Mouse (Mus musculus): Measurements from ENCODE around the gene Hhatl.

Hhatl gene

DNA sequence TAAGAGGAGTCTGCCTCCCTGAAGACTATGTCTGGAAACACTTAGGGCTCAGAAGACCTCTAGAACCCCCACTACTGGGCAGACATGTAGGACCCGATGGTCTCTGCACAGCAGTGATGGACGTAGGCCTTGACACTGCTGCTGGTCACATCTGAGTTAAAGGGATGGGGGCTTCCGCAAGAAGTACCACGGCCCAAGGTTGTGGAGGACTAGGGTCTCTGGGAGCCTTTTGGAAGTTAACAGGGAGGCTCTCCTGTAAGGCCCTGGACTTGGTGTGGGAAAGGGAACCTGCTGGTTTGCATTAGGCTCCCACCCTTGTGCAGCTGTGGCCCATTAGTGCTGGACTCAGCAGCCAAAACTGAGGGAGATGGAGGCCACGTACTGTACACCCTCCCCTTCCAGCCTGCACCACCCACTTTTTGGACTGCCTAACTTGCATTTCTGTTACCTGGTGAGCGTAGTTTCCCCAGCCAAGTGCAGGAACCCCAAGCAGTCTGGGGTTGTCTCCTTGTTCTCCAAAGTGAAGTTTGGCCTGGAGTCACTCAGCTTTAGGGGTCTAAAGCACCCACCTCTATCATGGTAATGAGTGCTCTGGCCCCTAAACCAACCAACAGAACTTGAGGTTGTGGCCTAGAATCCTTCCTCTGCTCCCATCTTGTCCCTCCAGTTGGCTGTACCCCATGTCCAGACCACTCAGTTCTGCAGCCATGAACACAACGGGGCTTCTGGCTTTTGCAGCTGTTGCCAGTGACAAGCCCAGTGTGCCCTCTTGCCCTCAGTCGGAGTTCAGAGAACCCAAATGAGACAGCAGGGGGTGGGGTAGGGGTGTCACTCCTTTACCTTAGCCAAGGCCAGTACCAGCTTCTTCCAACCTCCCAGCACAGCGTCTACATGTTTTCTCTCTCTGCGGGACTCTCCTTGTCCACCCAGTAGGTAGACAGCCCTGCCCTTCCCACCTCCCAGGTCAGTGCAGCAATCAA is 34.2 kb downstream of the Hhatl start:
- DNase-seq = peak; percentile 95

DNA sequence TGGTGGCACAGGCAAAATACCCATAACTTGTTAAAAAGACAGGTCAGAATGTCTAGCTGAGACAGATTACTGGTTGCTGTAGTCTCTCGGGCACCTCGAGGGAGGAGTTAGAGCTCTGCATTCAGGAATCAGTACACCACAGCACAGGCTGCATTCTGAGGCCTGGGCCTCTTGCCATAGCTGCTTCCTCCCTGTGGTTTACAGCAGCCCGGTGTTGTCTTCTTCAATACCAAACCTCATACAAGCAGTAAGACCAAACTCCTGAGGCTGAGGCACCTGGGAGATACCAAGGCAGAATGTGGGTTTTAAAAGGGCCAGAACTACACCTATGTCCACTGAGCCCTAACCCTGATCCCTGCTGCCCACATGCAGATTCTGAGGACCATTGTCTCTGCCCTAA is 34.9 kb downstream of the Hhatl start:
- peak; percentile 89 for DNase-seq

DNA sequence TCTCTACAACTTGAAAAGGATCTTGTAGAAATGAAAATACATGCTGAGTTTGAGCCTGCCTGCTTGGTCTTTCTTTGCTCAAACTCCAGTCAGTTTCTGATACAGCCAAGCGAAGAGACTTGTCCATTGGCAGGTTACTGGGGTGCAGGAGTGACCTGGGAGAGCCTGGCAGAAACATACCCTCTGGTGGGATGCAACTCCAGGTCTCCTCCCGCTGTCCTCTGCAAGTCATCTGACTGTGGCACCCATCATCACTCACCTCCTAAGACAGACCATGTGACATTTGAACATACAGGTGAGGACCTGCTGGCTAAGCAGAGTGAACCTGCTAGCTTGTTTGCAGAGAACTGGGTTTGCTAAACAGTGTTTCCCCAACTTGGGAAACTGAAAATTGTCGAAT is 35.5 kb downstream of the Hhatl start:
- DNase-seq = peak; percentile 83

DNA sequence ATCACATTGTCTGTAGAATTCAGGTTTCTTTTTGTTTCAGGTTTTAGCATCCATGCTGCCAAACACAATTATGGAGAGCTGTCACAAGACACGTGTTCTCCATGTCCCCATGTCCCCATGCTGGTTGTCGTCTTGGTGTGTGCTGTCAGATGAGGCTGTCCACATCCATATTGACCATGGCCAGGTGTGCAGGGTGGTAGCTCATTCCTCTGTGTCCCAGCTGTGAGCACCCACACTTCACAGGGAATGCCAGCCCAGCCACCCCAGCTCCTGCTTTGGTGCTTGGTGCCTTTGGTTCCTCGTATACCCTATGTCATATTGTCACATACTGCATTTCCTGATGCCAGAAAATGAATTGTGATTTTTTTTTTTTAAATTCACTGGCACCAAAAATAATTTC is 37.7 kb downstream of the Hhatl start:
- DNase-seq = peak; percentile 87

DNA sequence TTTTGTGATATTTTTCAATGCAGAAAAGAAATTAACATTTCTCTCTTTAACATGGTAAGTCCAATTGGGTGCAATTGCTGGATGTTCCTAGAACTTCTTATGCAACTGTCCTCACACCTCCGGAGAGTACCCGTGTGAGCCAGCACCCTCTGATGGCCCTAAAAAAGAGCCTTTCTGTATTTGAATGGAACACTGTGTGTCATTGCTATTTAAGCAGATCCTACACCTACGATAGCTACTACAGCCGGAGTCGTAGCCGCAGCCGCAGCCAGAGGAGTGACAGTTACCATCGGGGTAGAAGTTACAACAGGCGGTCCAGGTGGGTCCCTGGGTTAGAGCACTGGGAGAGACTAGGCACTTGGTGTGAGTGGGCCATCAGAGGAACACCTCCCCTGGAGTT is 39.5 kb downstream of the Hhatl start:
- DNase-seq = no peak

DNA sequence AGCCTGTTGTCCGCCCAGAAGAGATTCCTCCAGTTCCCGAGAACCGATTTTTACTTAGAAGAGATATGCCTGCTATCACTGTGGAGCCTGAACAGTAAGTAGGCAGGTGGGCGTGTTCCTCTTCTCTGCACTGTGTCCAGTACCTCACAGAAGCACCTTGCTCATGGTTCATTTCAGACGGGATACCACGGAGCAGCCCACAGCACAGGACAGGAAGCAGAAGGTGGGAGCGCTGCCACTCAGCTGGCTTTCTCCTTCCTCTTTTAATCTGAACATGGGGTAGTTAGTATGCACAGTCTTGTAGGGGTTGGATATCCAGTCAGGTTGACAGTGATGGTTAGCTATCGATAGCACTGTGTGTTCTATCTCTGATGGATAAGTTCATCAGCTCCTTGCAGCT is 48.3 kb downstream of the Hhatl start:
- DNase-seq = no peak

GRCm38 (mm10) chr9:121741168-121741567 is 51.1 kb downstream of the Hhatl start:
- no peak for DNase-seq

DNA sequence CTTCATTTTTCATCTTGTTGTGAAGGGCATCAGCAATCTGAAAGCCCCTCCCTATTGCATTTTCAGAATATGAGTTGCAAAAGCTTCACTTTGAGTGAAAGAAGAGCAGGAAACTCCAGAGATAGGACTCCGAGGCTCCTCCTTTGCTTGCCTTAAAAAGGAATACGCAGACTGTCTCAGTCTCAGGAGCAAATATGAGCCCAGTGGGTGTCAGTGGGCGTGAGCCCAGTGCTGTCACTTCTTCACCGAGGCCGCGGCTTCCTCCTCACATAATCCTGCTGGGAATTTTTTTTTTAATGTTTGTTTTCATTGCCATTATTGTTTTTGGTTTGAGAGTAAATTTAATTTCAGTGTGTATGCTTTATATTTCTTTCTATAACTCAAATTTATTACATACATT is 51.8 kb downstream of the Hhatl start:
- DNase-seq = no peak
